Mouse (Mus musculus): Measurements from ENCODE around the gene Panx2. TPM values are rescaled to one million over a fixed set of nuclear protein-coding genes. Genes with fewer than 3 reads are reported as not detected.

Panx2 gene
- total and polyA plus RNA-seq, 3 experiments = not detected

DNA sequence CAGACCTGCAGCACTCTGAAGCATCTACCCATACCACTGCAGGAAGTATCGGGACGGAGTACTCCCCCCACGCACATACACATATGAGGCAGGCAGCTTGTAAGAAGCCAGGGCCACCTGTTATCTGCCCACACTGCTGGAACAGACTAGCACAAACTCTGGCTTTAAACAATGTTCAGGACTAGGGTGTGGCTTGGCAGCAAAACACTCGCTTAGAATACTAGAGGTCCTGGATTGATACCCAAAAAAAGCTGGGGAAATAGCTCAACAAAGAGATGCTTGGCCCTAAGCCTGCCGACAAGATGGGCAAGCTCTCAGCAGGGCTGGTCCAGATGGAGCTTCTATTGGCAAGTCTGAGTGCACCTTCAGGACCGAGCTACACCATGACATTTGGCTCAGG lies 4.0 kb downstream of the Panx2 start:
- no peak overlapping the region for H3K4me3 ChIP-seq (replicated peaks in 1 of 3; ENCODE audit: low read depth in 2 of 3, low read length in 2 of 3, poor library complexity in 1 of 3)
- TF ChIP-seq RCOR1 (conservative IDR thresholded peaks at IDR 0.05; ENCODE audit: low read depth, low read length) = no peak
- no peak for TF ChIP-seq GABPA (IDR thresholded peaks at IDR 0.05; ENCODE audit: insufficient replicate concordance, low read depth, low read length)
- no peak for TF ChIP-seq SMC3 (IDR thresholded peaks at IDR 0.05; ENCODE audit: low read depth, low read length)
- TF ChIP-seq MYC (IDR thresholded peaks at IDR 0.05; ENCODE audit: low read depth, low read length) = no peak
- no peak for TF ChIP-seq MEF2A (IDR thresholded peaks at IDR 0.05; ENCODE audit: borderline replicate concordance, low read depth, low read length)
- TF ChIP-seq CHD1 (IDR thresholded peaks at IDR 0.05; ENCODE audit: low read depth, low read length) = no peak
- no peak for TF ChIP-seq UBTF (IDR thresholded peaks at IDR 0.05; ENCODE audit: low read depth, low read length)
- TF ChIP-seq MAFK (IDR thresholded peaks at IDR 0.05; ENCODE audit: insufficient replicate concordance, low read length) = no peak
- no peak for TF ChIP-seq ELF1 (IDR thresholded peaks at IDR 0.05; ENCODE audit: low read depth, low read length)
- no peak for TF ChIP-seq POLR2A (IDR thresholded peaks at IDR 0.05; ENCODE audit: low read depth, low read length)
- TF ChIP-seq EP300 (IDR thresholded peaks at IDR 0.05; ENCODE audit: low read length) = no peak
- no peak for TF ChIP-seq TCF12 (IDR thresholded peaks at IDR 0.05; ENCODE audit: low read depth, low read length)
- no peak for TF ChIP-seq MAZ (IDR thresholded peaks at IDR 0.05; ENCODE audit: low read depth, low read length)
- no peak for TF ChIP-seq POLR2AphosphoS2 (IDR thresholded peaks at IDR 0.05; ENCODE audit: low read depth, low read length)
- TF ChIP-seq USF2 (conservative IDR thresholded peaks at IDR 0.05; ENCODE audit: low read depth, low read length) = no peak
- TF ChIP-seq MXI1 (IDR thresholded peaks at IDR 0.05; ENCODE audit: low read depth, low read length) = no peak
- H3K9ac ChIP-seq (ENCODE audit: insufficient read depth, low read depth) = no peak overlapping the region
- dilution Hi-C loops (cut with MboI; ENCODE audit: extremely low pct_ligation_motif_present, extremely low pct_unique_long_range_greater_than_20kb, low sequenced_read_pairs) (no loop called here), in situ Hi-C loops (cut with MboI; ENCODE audit: low pct_ligation_motif_present, low pct_unique_long_range_greater_than_20kb, low sequenced_read_pairs) (loop anchor here (25.0 kb wide), 1 partner anchor 101 kb away; the partner anchor contains the start of gene Ttll8)
- H3K27ac ChIP-seq (ENCODE audit: insufficient read depth, low read depth) = no peak overlapping the region
- peaks cover 11% of the 10 kb centered on the region for H3K9me3 ChIP-seq (replicated peaks; ENCODE audit: low read length)
- H3K36me3 ChIP-seq (replicated peaks in 1 of 2; ENCODE audit: control insufficient read depth in 1 of 2, insufficient read depth in 1 of 2, low read length in 1 of 2) = no peaks in the 10 kb centered on the region
- DNase-seq (ENCODE audit: extremely low read depth) = no peak
- H3K4me2 ChIP-seq (ENCODE audit: insufficient read depth, low read depth, poor library complexity, severe bottlenecking) = no peak overlapping the region
- no peaks in the 10 kb centered on the region for H3K4me1 ChIP-seq (ENCODE audit: control insufficient read depth in 1 of 2, insufficient read depth in 2 of 2)
- H3K27me3 ChIP-seq (replicated peaks) = peaks cover 77% of the 10 kb centered on the region
- no peaks in the 10 kb centered on the region for H3K79me2 ChIP-seq (replicated peaks; ENCODE audit: control insufficient read depth, extremely low read depth, insufficient read depth, poor library complexity, severe bottlenecking)

DNA sequence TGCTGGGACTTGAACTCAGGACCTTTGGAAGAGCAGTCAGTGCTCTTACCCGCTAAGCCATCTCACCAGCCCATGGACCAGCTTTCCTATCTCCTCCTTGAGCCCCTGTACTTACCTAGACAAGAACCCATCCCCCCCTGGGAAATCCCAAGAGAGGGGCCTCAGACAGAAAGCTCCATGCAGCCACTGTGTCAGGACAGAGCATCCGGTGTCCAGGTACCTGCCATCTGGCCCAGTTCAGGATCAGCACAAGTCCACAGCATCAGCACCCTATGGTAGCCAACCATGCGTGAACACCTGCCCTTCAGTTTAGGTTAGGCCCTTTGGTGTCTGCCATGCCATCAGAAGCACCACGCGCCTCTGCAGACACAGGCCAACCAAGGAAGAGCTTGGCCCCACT lies 5.4 kb downstream of the Panx2 start:
- Histone ChIP-seq H3K27ac (ENCODE audit: insufficient read depth, low read depth) (no peak overlapping the region), H3K27me3 (replicated peaks) (peaks cover 76% of the 10 kb centered on the region), H3K9ac (ENCODE audit: insufficient read depth, low read depth) (no peak overlapping the region), H3K36me3 (replicated peaks in 1 of 2; ENCODE audit: control insufficient read depth in 1 of 2, insufficient read depth in 1 of 2, low read length in 1 of 2) (no peaks in the 10 kb centered on the region), H3K4me2 (ENCODE audit: insufficient read depth, low read depth, poor library complexity, severe bottlenecking) (no peak overlapping the region), H3K79me2 (replicated peaks; ENCODE audit: control insufficient read depth, extremely low read depth, insufficient read depth, poor library complexity, severe bottlenecking) (no peaks in the 10 kb centered on the region), H3K9me3 (replicated peaks; ENCODE audit: low read length) (peaks cover 11% of the 10 kb centered on the region), H3K4me3 (replicated peaks in 1 of 3; ENCODE audit: low read depth in 2 of 3, low read length in 2 of 3, poor library complexity in 1 of 3) (no peak overlapping the region), H3K4me1 (ENCODE audit: control insufficient read depth in 1 of 2, insufficient read depth in 2 of 2) (no peaks in the 10 kb centered on the region)
- no peak for DNase-seq (ENCODE audit: extremely low read depth)
- TF ChIP-seq JUN (IDR thresholded peaks at IDR 0.05; ENCODE audit: insufficient read depth, low read depth, low read length) (no peak), MYC (IDR thresholded peaks at IDR 0.05; ENCODE audit: low read depth, low read length) (no peak), KAT2A (IDR thresholded peaks at IDR 0.05; ENCODE audit: insufficient replicate concordance, low read length) (no peak), ZKSCAN1 (IDR thresholded peaks at IDR 0.05; ENCODE audit: borderline replicate concordance, low read depth, low read length) (no peak), NRF1 (IDR thresholded peaks at IDR 0.05; ENCODE audit: low read depth, low read length) (no peak), GABPA (IDR thresholded peaks at IDR 0.05; ENCODE audit: insufficient replicate concordance, low read depth, low read length) (no peak), TCF12 (IDR thresholded peaks at IDR 0.05; ENCODE audit: low read depth, low read length) (no peak), MEF2A (IDR thresholded peaks at IDR 0.05; ENCODE audit: borderline replicate concordance, low read depth, low read length) (no peak), USF1 (IDR thresholded peaks at IDR 0.05; ENCODE audit: low read depth, low read length) (no peak), MXI1 (IDR thresholded peaks at IDR 0.05; ENCODE audit: low read depth, low read length) (no peak), ETS1 (conservative IDR thresholded peaks at IDR 0.05; ENCODE audit: low read depth, low read length) (no peak), ZMIZ1 (IDR thresholded peaks at IDR 0.05; ENCODE audit: low read depth, low read length) (no peak), POLR2AphosphoS2 (IDR thresholded peaks at IDR 0.05; ENCODE audit: low read depth, low read length) (no peak), SIN3A (IDR thresholded peaks at IDR 0.05; ENCODE audit: low read length) (no peak), PAX5 (IDR thresholded peaks at IDR 0.05; ENCODE audit: low read length) (no peak), IRF4 (IDR thresholded peaks at IDR 0.05; ENCODE audit: low read depth, low read length) (no peak), BHLHE40 (IDR thresholded peaks at IDR 0.05; ENCODE audit: low read depth, low read length) (no peak), ELF1 (IDR thresholded peaks at IDR 0.05; ENCODE audit: low read depth, low read length) (no peak)
- dilution Hi-C loops (cut with MboI; ENCODE audit: extremely low pct_ligation_motif_present, extremely low pct_unique_long_range_greater_than_20kb, low sequenced_read_pairs) (no loop called here), in situ Hi-C loops (cut with MboI; ENCODE audit: low pct_ligation_motif_present, low pct_unique_long_range_greater_than_20kb, low sequenced_read_pairs) (loop anchor here (25.0 kb wide), 1 partner anchor 103 kb away; the partner anchor contains the start of gene Ttll8)
